ENCODE assay signal across 8 mouse cellular contexts in the genomic region with DNA sequence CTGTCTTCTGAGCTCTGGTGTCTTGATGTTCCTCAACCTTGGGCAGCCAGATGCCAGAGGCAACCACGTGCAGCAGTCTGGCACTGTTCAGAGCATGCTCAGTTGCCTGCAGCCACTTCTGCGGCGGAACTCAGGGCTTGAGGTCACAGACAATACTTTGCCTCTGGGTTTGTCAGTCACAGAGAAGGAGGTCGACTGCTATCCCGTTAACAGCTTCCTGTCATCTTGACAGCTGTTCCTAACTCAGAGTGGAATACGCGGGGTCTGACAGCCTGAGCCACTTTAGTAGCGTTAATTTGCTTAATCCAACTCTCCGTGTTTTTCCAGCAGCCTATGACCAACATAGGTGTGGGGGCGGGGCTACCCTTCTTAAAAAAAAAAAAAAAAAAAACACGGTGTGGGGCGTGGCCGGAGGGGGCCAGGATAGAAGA. TPM values are rescaled to one million over a fixed set of nuclear protein-coding genes. Genes with fewer than 3 reads are reported as not detected.
DNase-seq lines count a peak whose midpoint lies in the region; ATAC-seq lines count a peak whose summit lies in the region.

No protein-coding gene starts in this region.

- no peaks in the 10 kb centered on the region for H3K36me3 ChIP-seq in forebrain, embryonic 11.5 days (ENCODE audit: control insufficient read depth, insufficient read depth, low read length)
- H3K36me3 ChIP-seq in heart, embryonic 15.5 days = no peaks in the 10 kb centered on the region
- no peaks in the 10 kb centered on the region for H3K36me3 ChIP-seq in liver, embryonic 11.5 days (ENCODE audit: control insufficient read depth, insufficient read depth, low read length)

- peaks cover 3% of the 10 kb centered on the region for H3K4me1 ChIP-seq in brown adipose tissue, adult 24 weeks (ENCODE audit: control insufficient read depth, insufficient read depth, insufficient read length, low read length)
- H3K4me1 ChIP-seq in forebrain, embryonic 11.5 days (replicated peaks; ENCODE audit: control insufficient read depth, insufficient read depth, low read length) = no peaks in the 10 kb centered on the region
- H3K4me1 ChIP-seq in heart, embryonic 15.5 days (replicated peaks) = peaks cover 14% of the 10 kb centered on the region
- peaks cover 9% of the 10 kb centered on the region for H3K4me1 ChIP-seq in liver, embryonic 11.5 days (replicated peaks; ENCODE audit: control insufficient read depth, insufficient read depth, low read length)

- ATAC-seq in forebrain, embryonic 11.5 days (replicated peaks; ENCODE audit: low FRiP score) = peak; percentile 40
- ATAC-seq in heart, embryonic 15.5 days (replicated peaks; ENCODE audit: insufficient number of reproducible peaks, insufficient read depth, low FRiP score, low read depth) = no peak
- peak; percentile 13; the same call in 1 of the 2 replicates for ATAC-seq in liver, embryonic 11.5 days (replicated peaks; ENCODE audit: low FRiP score)
- peak; percentile 37; the same call in 1 of the 2 replicates for ATAC-seq in monocyte, adult 5-6 weeks (replicated peaks; ENCODE audit: insufficient number of reproducible peaks, low FRiP score, low TSS enrichment, poor library complexity, severe bottlenecking)

- H3K4me3 ChIP-seq in brown adipose tissue, adult 24 weeks (ENCODE audit: insufficient read depth, low read depth, low read length) = peak overlapping the region; percentile 53
- peak overlapping the region; percentile 20; the same call in 1 of the 2 replicates for H3K4me3 ChIP-seq in forebrain, embryonic 11.5 days (ENCODE audit: low read depth, low read length)
- H3K4me3 ChIP-seq in heart, embryonic 15.5 days = peak overlapping the region; percentile 42
- H3K4me3 ChIP-seq in liver, embryonic 11.5 days (ENCODE audit: low read depth, low read length) = peak overlapping the region; percentile 17; the same call in 1 of the 2 replicates

- DNase-seq in A20 (ENCODE audit: low read depth, low spot score) = peak; percentile 78
- peak; percentile 74 for DNase-seq in forebrain, embryonic 11.5 days (ENCODE audit: low spot score)
- peak; percentile 87 for DNase-seq in kidney, postnatal 14 days
- DNase-seq in liver, embryonic 11.5 days (ENCODE audit: low spot score) = peak; percentile 56
- peak; percentile 79 for DNase-seq in telencephalon, adult 2 months (ENCODE audit: low read depth, low spot score)

- H3K4me2 ChIP-seq in forebrain, embryonic 11.5 days (ENCODE audit: low read depth, low read length, severe bottlenecking) = peak overlapping the region; percentile 97
- H3K4me2 ChIP-seq in heart, embryonic 15.5 days = peak overlapping the region; percentile 94
- H3K4me2 ChIP-seq in liver, embryonic 11.5 days = peak overlapping the region; percentile 99

- H3K27ac ChIP-seq in brown adipose tissue, adult 24 weeks (replicated peaks; ENCODE audit: low read depth, low read length) = 0 out of 2 replicates have a peak overlapping the region, but pooled peaks have one; percentile 15
- H3K27ac ChIP-seq in forebrain, embryonic 11.5 days (ENCODE audit: low read depth, low read length) = no peak overlapping the region
- no peak overlapping the region; the same call in 1 of the 2 replicates for H3K27ac ChIP-seq in heart, embryonic 15.5 days
- H3K27ac ChIP-seq in liver, embryonic 11.5 days (ENCODE audit: low read depth, low read length) = no peak overlapping the region

- H3K9me3 ChIP-seq in forebrain, embryonic 11.5 days (ENCODE audit: control insufficient read depth, low read length) = no peaks in the 10 kb centered on the region
- no peaks in the 10 kb centered on the region for H3K9me3 ChIP-seq in heart, embryonic 15.5 days (replicated peaks)
- H3K9me3 ChIP-seq in liver, embryonic 11.5 days (ENCODE audit: control insufficient read depth, low read length) = no peaks in the 10 kb centered on the region

- H3K27me3 ChIP-seq in forebrain, embryonic 11.5 days (ENCODE audit: control insufficient read depth, insufficient read depth, low read length) = peaks cover 8% of the 10 kb centered on the region; the same call in 1 of the 2 replicates
- H3K27me3 ChIP-seq in heart, embryonic 15.5 days = peaks cover 10% of the 10 kb centered on the region; the same call in 1 of the 2 replicates
- peaks cover 25% of the 10 kb centered on the region for H3K27me3 ChIP-seq in liver, embryonic 11.5 days (replicated peaks; ENCODE audit: control insufficient read depth, insufficient read depth, low read length)

- H3K9ac ChIP-seq in forebrain, embryonic 11.5 days (ENCODE audit: low read length) = no peak overlapping the region
- H3K9ac ChIP-seq in heart, embryonic 15.5 days = no peak overlapping the region
- no peak overlapping the region for H3K9ac ChIP-seq in liver, embryonic 11.5 days (ENCODE audit: low read depth, low read length)

- 2% methylated on average over 13 of the region's 13 CpGs for WGBS in forebrain, embryonic 11.5 days
- under 1% methylated on average over 13 of the region's 13 CpGs for WGBS in heart, embryonic 15.5 days
- 2% methylated on average over 13 of the region's 13 CpGs for WGBS in liver, embryonic 11.5 days

RNA-seq across cellular contexts. Expression of a gene that starts 1.1 kb away (rescaled TPM):
- 2.5 and 3.8 TPM in 2 replicates for polyA plus RNA-seq in brown adipose tissue, adult 24 weeks (2012; ENCODE audit: insufficient read depth, insufficient read length, missing spikeins)
- polyA plus RNA-seq in forebrain, embryonic 11.5 days (2014; fragmentation: Nextera tagmentation; extraction: Ambion mirVana) = 1.7 and 1.8 TPM in 2 replicates
- 0.67 and 0.96 TPM in 2 replicates for polyA plus RNA-seq in heart, embryonic 15.5 days (2015; fragmentation: Nextera tagmentation; extraction: Ambion mirVana)
- polyA plus RNA-seq in liver, embryonic 11.5 days (2014; fragmentation: Nextera tagmentation; extraction: Ambion mirVana) = 0.57 and 0.71 TPM in 2 replicates
- total RNA-seq in monocyte, adult 5-6 weeks (2017) = 1.9 to 6.8 TPM (median 2.4 TPM) in 3 replicates
